Mouse (Mus musculus): Measurements from ENCODE around the gene Hoxc6. TPM values are rescaled to one million over a fixed set of nuclear protein-coding genes. Genes with fewer than 3 reads are reported as not detected.

Hoxc6 gene
- total RNA-seq, 4 experiments from 2014 or later = 52.9 to 79.0 (median 59.6) TPM

GRCm38 (mm10) chr15:103014166-103015008, 16.3 kb downstream of the Hoxc6 start:
- DNase-seq = no peak

GRCm38 (mm10) chr15:103015009-103015399, 16.9 kb downstream of the Hoxc6 start:
- peak; percentile 21 for DNase-seq

GRCm38 (mm10) chr15:103015406-103016166, 17.5 kb downstream of the Hoxc6 start:
- DNase-seq = peak; percentile 15

GRCm38 (mm10) chr15:103018636-103019035, 20.6 kb downstream of the Hoxc6 start, which contains the start of gene Hoxc4:
Gene Hoxc4 (plus strand): TSS chr15:103018934.
- no peak for DNase-seq

- DNase-seq = no peak
Measured at GRCm38 (mm10) chr15:103020899-103021418, 22.9 kb downstream of the Hoxc6 start.

- no peak for DNase-seq
Measured at GRCm38 (mm10) chr15:103021544-103021943, 23.5 kb downstream of the Hoxc6 start.

- no peak for DNase-seq
Measured at GRCm38 (mm10) chr15:103024131-103024530, 26.1 kb downstream of the Hoxc6 start.

GRCm38 (mm10) chr15:103027266-103028235, 29.5 kb downstream of the Hoxc6 start:
- no peak for DNase-seq

- no peak for DNase-seq
Measured at GRCm38 (mm10) chr15:103028916-103029512, 31.0 kb downstream of the Hoxc6 start.

- no peak for DNase-seq
Measured at GRCm38 (mm10) chr15:103030142-103030541, 32.1 kb downstream of the Hoxc6 start.

GRCm38 (mm10) chr15:103032167-103032566, 34.1 kb downstream of the Hoxc6 start:
- no peak for DNase-seq

GRCm38 (mm10) chr15:103032646-103033575, 34.9 kb downstream of the Hoxc6 start:
- no peak for DNase-seq

GRCm38 (mm10) chr15:103034043-103034806, 36.2 kb downstream of the Hoxc6 start:
- no peak for DNase-seq

- DNase-seq = no peak
Measured at GRCm38 (mm10) chr15:103034807-103035547, 36.9 kb downstream of the Hoxc6 start.

- no peak for DNase-seq
Measured at GRCm38 (mm10) chr15:103035548-103035881, 37.5 kb downstream of the Hoxc6 start.

GRCm38 (mm10) chr15:103037579-103037978, 39.5 kb downstream of the Hoxc6 start:
- DNase-seq = no peak

GRCm38 (mm10) chr15:103038701-103039480, 40.8 kb downstream of the Hoxc6 start:
- no peak for DNase-seq

GRCm38 (mm10) chr15:103039609-103040008, 41.6 kb downstream of the Hoxc6 start:
- no peak for DNase-seq
